Mouse (Mus musculus) kidney, embryonic 14.5 days (tissue): ENCODE measurements around the gene Sarnp. TPM values are rescaled to one million over a fixed set of nuclear protein-coding genes. Genes with fewer than 3 reads are reported as not detected.

ENCODE experiments used
- ATAC-seq: fragments of 200-750 bp; cut with Nextera tagmentation; 2 replicates; pipeline ENCODE4 v1.8.0; 2017; ENCODE audit warnings: moderate number of reproducible peaks, mild to moderate bottlenecking, moderate TSS enrichment, moderate library complexity; ENCODE audit not compliant: low FRiP score, low TSS enrichment
- H3K27ac ChIP-seq: fragments of 300-500 bp; sonication (generic); 2 replicates; pipeline ENCODE4 v1.5.1; 2014; ENCODE audit warnings: low read depth, mild to moderate bottlenecking, low read length, moderate library complexity, mixed read lengths
- H3K27me3 ChIP-seq: fragments of 300-500 bp; sonication (generic); 2 replicates; pipeline ENCODE4 v1.6.1; 2014; ENCODE audit warnings: mild to moderate bottlenecking, low read length; ENCODE audit not compliant: control insufficient read depth, insufficient read depth
- H3K36me3 ChIP-seq: fragments of 300-500 bp; sonication (generic); 2 replicates; pipeline ENCODE4 v1.6.1; 2014; ENCODE audit warnings: low read length, mixed read lengths; ENCODE audit not compliant: control insufficient read depth, insufficient read depth
- H3K4me1 ChIP-seq: fragments of 300-500 bp; sonication (generic); 2 replicates; pipeline ENCODE4 v1.6.1; 2014; ENCODE audit warnings: low read length, mixed read lengths; ENCODE audit not compliant: control insufficient read depth, insufficient read depth
- H3K4me2 ChIP-seq: fragments of 300-500 bp; sonication (generic); replicated peaks from 2 replicates; pipeline ENCODE4 v1.6.1; 2014; ENCODE audit warnings: low read depth, mild to moderate bottlenecking, low read length
- H3K4me3 ChIP-seq: fragments of 300-500 bp; sonication (generic); 2 replicates; pipeline ENCODE4 v1.5.1; 2014; ENCODE audit warnings: mild to moderate bottlenecking, low read length
- H3K9ac ChIP-seq: fragments of 300-500 bp; sonication (generic); 2 replicates; pipeline ENCODE4 v1.6.1; 2014; ENCODE audit warnings: low read depth, mild to moderate bottlenecking, low read length, moderate library complexity
- H3K9me3 ChIP-seq: fragments of 300-500 bp; sonication (generic); 2 replicates; pipeline ENCODE4 v1.6.1; 2016; ENCODE audit warnings: low read length; ENCODE audit not compliant: control insufficient read depth
- WGBS: fragments of 180-500 bp; shearing (Covaris S2); extraction: QIAGEN DNeasy Blood & Tissue Kit; methylation state at CpG from one replicate; pipeline ENCODE4 v1.1.7; 2014; 5-methylcytosine and 5-hydroxymethylcytosine counted together
- polyA plus RNA-seq: library from polyadenylated mRNA; unstranded; fragments of >200 nt; fragmentation: Nextera tagmentation; extraction: Ambion mirVana; gene quantifications from 2 replicates; pipeline ENCODE4 v1.2.1, GENCODE M21; 2014

Gene Sarnp
- polyA plus RNA-seq, 1 experiment from 2014 or later: 219 TPM

- Histone ChIP-seq H3K27ac (no peak overlapping the region), H3K36me3 (no peaks in the 10 kb centered on the region), H3K27me3 (no peaks in the 10 kb centered on the region), H3K4me1 (no peaks in the 10 kb centered on the region), H3K4me3 (no peak overlapping the region), H3K9ac (no peak overlapping the region), H3K9me3 (no peaks in the 10 kb centered on the region), H3K4me2 (no peak overlapping the region)
- ATAC-seq: no peak
- WGBS: 89% methylated on average over 5 of the region's 5 CpGs
Observed at GRCm38 (mm10) chr10:128794391-128794790, 22.7 kb upstream of the Sarnp start.

- no peak for ATAC-seq
- Histone ChIP-seq H3K9me3 (no peaks in the 10 kb centered on the region), H3K36me3 (peaks cover 8% of the 10 kb centered on the region; the same call in 1 of the 2 replicates), H3K4me3 (no peak overlapping the region), H3K27me3 (no peaks in the 10 kb centered on the region), H3K9ac (no peak overlapping the region), H3K27ac (no peak overlapping the region), H3K4me1 (no peaks in the 10 kb centered on the region), H3K4me2 (no peak overlapping the region)
- 96% methylated on average over 3 of the region's 3 CpGs for WGBS
Observed at GRCm38 (mm10) chr10:128795581-128795980, 21.6 kb upstream of the Sarnp start.

- H3K4me2 ChIP-seq: no peak overlapping the region
- 93% methylated on average over 8 of the region's 8 CpGs for WGBS
- no peak overlapping the region for H3K27ac ChIP-seq
- no peak for ATAC-seq
- H3K27me3 ChIP-seq: no peaks in the 10 kb centered on the region
- H3K4me1 ChIP-seq: peaks cover 9% of the 10 kb centered on the region; the same call in 1 of the 2 replicates
- no peak overlapping the region for H3K9ac ChIP-seq
- peaks cover 21% of the 10 kb centered on the region; the same call in 1 of the 2 replicates for H3K36me3 ChIP-seq
- H3K4me3 ChIP-seq: no peak overlapping the region
- H3K9me3 ChIP-seq: no peaks in the 10 kb centered on the region
Observed at GRCm38 (mm10) chr10:128798676-128799075, 18.5 kb upstream of the Sarnp start.

DNA sequence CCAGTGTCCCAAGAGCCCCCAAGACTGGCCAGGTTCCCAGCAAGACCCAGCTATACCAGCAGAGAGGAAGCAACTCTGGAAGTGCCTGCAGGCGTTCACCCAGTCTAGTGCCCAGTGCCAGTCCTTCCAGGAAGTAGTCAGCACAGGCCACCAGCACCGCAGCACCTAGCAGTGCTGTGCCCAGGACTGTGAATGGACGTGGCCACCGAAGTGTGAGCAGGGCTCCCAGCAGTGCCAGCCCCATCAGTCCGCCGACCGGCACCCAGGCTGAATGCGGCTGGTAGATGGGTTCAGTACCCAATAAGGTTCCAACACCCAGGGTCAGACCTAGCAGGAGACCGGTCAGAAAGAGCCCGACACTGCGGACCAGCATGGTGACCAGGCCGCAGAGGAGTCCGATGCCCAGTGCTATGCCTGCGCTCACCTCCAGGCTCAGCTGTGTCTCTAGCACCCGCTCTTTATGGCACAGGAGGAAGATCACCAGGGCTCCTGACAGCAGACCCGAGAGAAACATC lies 15.1 kb upstream of the Sarnp start:
- Histone ChIP-seq H3K4me3 (no peak overlapping the region), H3K9ac (no peak overlapping the region), H3K36me3 (peaks cover 21% of the 10 kb centered on the region; the same call in 1 of the 2 replicates), H3K4me2 (no peak overlapping the region), H3K27me3 (no peaks in the 10 kb centered on the region), H3K27ac (no peak overlapping the region), H3K9me3 (no peaks in the 10 kb centered on the region), H3K4me1 (peaks cover 20% of the 10 kb centered on the region)
- WGBS: 89% methylated on average over 16 of the region's 16 CpGs
- ATAC-seq: no peak

- H3K9me3 ChIP-seq: no peaks in the 10 kb centered on the region
- 48% methylated on average over 4 of the region's 4 CpGs for WGBS
- no peak for ATAC-seq
- no peaks in the 10 kb centered on the region for H3K27me3 ChIP-seq
- H3K4me3 ChIP-seq: peak overlapping the region; percentile 85
- peak overlapping the region; percentile 72 for H3K4me2 ChIP-seq
- 0 out of 2 replicates have a peak overlapping the region, but pooled peaks have one; percentile 5 for H3K27ac ChIP-seq
- H3K4me1 ChIP-seq: peaks cover 29% of the 10 kb centered on the region
- H3K36me3 ChIP-seq: peaks cover 21% of the 10 kb centered on the region; the same call in 1 of the 2 replicates
- peak overlapping the region; percentile 83; the same call in 1 of the 2 replicates for H3K9ac ChIP-seq
Observed at GRCm38 (mm10) chr10:128802956-128803355, 14.2 kb upstream of the Sarnp start.

GRCm38 (mm10) chr10:128803361-128803760 lies 13.8 kb upstream of the Sarnp start:
- 7% methylated on average over 6 of the region's 6 CpGs for WGBS
- Histone ChIP-seq H3K27me3 (no peaks in the 10 kb centered on the region), H3K4me3 (peak overlapping the region; percentile 85), H3K4me2 (peak overlapping the region; percentile 72), H3K27ac (peak overlapping the region; percentile 98; the same call in 1 of the 2 replicates), H3K9me3 (no peaks in the 10 kb centered on the region), H3K4me1 (peaks cover 31% of the 10 kb centered on the region), H3K9ac (peak overlapping the region; percentile 83), H3K36me3 (peaks cover 21% of the 10 kb centered on the region; the same call in 1 of the 2 replicates)
- no peak for ATAC-seq

DNA sequence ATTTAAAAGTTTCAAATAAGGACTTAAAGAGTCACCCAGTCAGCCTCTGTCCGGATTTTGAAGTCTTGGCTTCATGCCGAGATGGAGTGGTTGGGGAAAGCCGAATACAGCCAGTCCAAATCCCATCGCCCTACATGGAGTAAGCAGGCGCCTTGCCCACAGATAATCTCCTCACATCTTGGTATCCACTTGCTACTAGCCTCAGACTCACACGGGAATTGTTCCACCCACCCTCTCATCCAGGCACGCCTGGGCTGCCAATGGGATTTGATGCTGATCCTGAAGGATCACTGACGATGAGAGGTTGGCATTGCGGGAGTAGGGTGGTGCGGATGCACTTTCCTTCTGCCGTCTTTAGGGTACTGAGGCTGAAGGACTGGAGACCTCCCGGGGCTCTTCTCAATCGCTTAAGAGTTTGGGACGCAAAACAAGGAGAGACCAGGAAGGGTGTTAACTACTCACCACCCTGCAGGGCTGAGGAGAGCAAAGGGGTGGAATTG lies 13.3 kb upstream of the Sarnp start, which contains the start of gene Dnajc14:
Gene Dnajc14 (plus strand): TSS at position 292 of the 500 bp plus-strand sequence.
- no peaks in the 10 kb centered on the region for H3K27me3 ChIP-seq
- peaks cover 35% of the 10 kb centered on the region for H3K4me1 ChIP-seq
- H3K9me3 ChIP-seq: no peaks in the 10 kb centered on the region
- H3K9ac ChIP-seq: peak within 1 kb of the TSS; percentile 83
- ATAC-seq: peak; percentile 10; the same call in 1 of the 2 replicates
- peak within 1 kb of the TSS; percentile 85 for H3K4me3 ChIP-seq
- H3K4me2 ChIP-seq: peak within 1 kb of the TSS; percentile 72
- H3K36me3 ChIP-seq: peaks cover 23% of the 10 kb centered on the region; the same call in 1 of the 2 replicates
- 0% methylated on average over 14 of the region's 14 CpGs for WGBS
- H3K27ac ChIP-seq: peak within 1 kb of the TSS; percentile 98

- Histone ChIP-seq H3K27me3 (no peaks in the 10 kb centered on the region), H3K9ac (peak within 1 kb of the TSS; percentile 83), H3K4me1 (peaks cover 36% of the 10 kb centered on the region), H3K9me3 (no peaks in the 10 kb centered on the region), H3K36me3 (peaks cover 26% of the 10 kb centered on the region; the same call in 1 of the 2 replicates), H3K4me3 (peak within 1 kb of the TSS; percentile 85), H3K27ac (peak within 1 kb of the TSS; percentile 98), H3K4me2 (peak within 1 kb of the TSS; percentile 72)
- WGBS: under 1% methylated on average over 28 of the region's 28 CpGs
- peak; percentile 68 for ATAC-seq
Observed at GRCm38 (mm10) chr10:128804271-128805091, 12.7 kb upstream of the Sarnp start, which contains the start of gene Tmem198b. Tmem198b (minus strand) TSS chr10:128804370.
